Mouse (Mus musculus): ENCODE results near the gene Ppil6. TPM values are rescaled to one million over a fixed set of nuclear protein-coding genes. Genes with fewer than 3 reads are reported as not detected.

Gene Ppil6
- polyA plus RNA-seq, 2 experiments from 2014 or later, result not detected

Other genes with a start within 250 kb of the Ppil6 start
- gene Fig4, start 187.2 kb upstream of the Ppil6 start, polyA plus RNA-seq (2017; shearing (Covaris generic)), result 10 to 100 TPM; 11.7 to 12.2 TPM
- not detected for gene Ak9, start 186.5 kb upstream of the Ppil6 start, polyA plus RNA-seq (2017; shearing (Covaris generic))
- gene Zbtb24, start 40.1 kb upstream of the Ppil6 start, polyA plus RNA-seq (2017; shearing (Covaris generic)), result 10 to 100 TPM; 27.5 to 35.8 TPM
- gene Mical1, start 14.1 kb upstream of the Ppil6 start, polyA plus RNA-seq (2017; shearing (Covaris generic)), result 100 to 1,000 TPM in 1 of 2 experiments, 10 to 100 TPM in 1; 61.7 to 140 TPM
- gene Smpd2, start 70 bp upstream of the Ppil6 start, polyA plus RNA-seq (2017; shearing (Covaris generic)), result 10 to 100 TPM; 34.8 to 42.2 TPM
- gene Cd164, start 29.0 kb downstream of the Ppil6 start, polyA plus RNA-seq (2017; shearing (Covaris generic)), result 100 to 1,000 TPM; 207 to 236 TPM
- gene Ccdc162, start 226.2 kb downstream of the Ppil6 start, polyA plus RNA-seq (2017; shearing (Covaris generic)), result 1 to 10 TPM; 1.5 to 1.6 TPM

Data from CD4-positive, CD25-positive, alpha-beta regulatory T cell, adult 4 months (primary cell).